Mouse (Mus musculus): Measurements from ENCODE around the gene Vps4a. TPM values are rescaled to one million over a fixed set of nuclear protein-coding genes. Genes with fewer than 3 reads are reported as not detected.
"Not testable (repeated sequence)": the region's sequence is repeated elsewhere in the genome, so short reads cannot be mapped to it uniquely, and the experiment has no call there.

The Vps4a gene
- polyA plus RNA-seq, 1 experiment from 2014 or later = 69.5 TPM

- 84% methylated on average over 3 of the region's 3 CpGs for WGBS
These were observed 1.7 kb upstream of the Vps4a start for GRCm38 (mm10) chr8:107029310-107029709.

DNA sequence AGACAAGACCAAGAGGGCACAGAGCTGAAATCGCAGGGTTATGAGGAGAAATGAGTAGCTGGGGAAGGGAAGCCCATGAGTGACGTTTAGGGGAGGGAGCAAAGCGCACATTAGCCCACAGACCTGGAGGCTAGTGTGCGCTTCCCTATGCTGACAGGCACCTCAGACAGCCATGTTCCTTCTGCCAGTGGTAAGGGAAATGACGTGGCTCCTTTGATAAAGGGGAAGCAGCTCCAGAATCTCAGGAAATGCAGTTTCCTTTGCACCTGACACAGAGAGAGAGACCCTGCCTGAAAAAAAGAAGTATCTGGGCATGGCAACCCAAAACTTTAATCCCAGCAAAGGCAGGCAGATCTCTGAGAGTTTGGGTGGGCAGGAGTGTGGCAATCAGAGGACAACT lies 964 bp upstream of the Vps4a start:
- 0 out of 2 replicates have a peak, but pooled peaks cover 3% of the 10 kb centered on the region for H3K36me3 ChIP-seq (replicated peaks)
- H3K9me3 ChIP-seq = no peaks in the 10 kb centered on the region
- peaks cover 27% of the 10 kb centered on the region for H3K4me1 ChIP-seq
- WGBS = 75% methylated on average over 5 of the region's 5 CpGs
- DNase-seq (ENCODE audit: extremely low spot score, low spot score) = no peak
- no peak overlapping the region for H3K4me3 ChIP-seq
- H3K27ac ChIP-seq = no peak overlapping the region
- H3K27me3 ChIP-seq (ENCODE audit: poor library complexity, severe bottlenecking) = no peaks in the 10 kb centered on the region

More at GRCm38 (mm10) chr8:107029310-107029709, 1.7 kb upstream of the Vps4a start:
- Histone ChIP-seq H3K36me3 (replicated peaks) (0 out of 2 replicates have a peak, but pooled peaks cover under 1% of the 10 kb centered on the region), H3K27ac (no peak overlapping the region), H3K4me1 (peaks cover 27% of the 10 kb centered on the region), H3K27me3 (ENCODE audit: poor library complexity, severe bottlenecking) (no peaks in the 10 kb centered on the region), H3K9me3 (no peaks in the 10 kb centered on the region), H3K4me3 (no peak overlapping the region)
- no peak for DNase-seq (ENCODE audit: extremely low spot score, low spot score)

GRCm38 (mm10) chr8:107031577-107032090 lies 612 bp downstream of the Vps4a start:
- under 1% methylated on average over 40 of the region's 40 CpGs for WGBS
- Histone ChIP-seq H3K27ac (peak overlapping the region; percentile 91), H3K27me3 (ENCODE audit: poor library complexity, severe bottlenecking) (no peaks in the 10 kb centered on the region), H3K4me3 (peak overlapping the region; percentile 99), H3K4me1 (peaks cover 27% of the 10 kb centered on the region), H3K9me3 (no peaks in the 10 kb centered on the region), H3K36me3 (replicated peaks) (peaks cover 10% of the 10 kb centered on the region)
- DNase-seq (ENCODE audit: extremely low spot score, low spot score) = no peak

DNA sequence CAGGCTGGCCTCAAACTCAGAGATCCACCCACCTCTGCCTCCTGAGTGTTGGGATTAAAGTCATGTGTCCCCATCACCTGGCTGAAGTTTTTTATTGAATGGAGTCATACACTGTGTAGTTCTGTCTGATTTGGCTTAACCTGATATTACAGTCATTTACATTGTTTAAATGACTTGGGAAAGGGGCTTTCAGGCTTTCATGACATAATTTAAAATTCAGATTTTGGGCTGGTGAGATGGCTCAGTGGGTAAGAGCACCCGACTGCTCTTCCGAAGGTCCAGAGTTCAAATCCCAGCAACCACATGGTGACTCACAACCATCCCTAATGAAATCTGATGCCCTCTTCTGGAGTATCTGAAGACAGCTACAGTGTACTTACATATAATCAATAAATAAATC lies 2.6 kb downstream of the Vps4a start:
- Histone ChIP-seq H3K36me3 (replicated peaks) (peaks cover 19% of the 10 kb centered on the region), H3K4me1 (peaks cover 27% of the 10 kb centered on the region)
- not testable (repeated sequence) for H3K27me3 ChIP-seq (ENCODE audit: poor library complexity, severe bottlenecking); H3K27ac ChIP-seq; H3K4me3 ChIP-seq; H3K9me3 ChIP-seq; DNase-seq (ENCODE audit: extremely low spot score, low spot score)
- WGBS = 97% methylated on average over 2 of the region's 2 CpGs

DNA sequence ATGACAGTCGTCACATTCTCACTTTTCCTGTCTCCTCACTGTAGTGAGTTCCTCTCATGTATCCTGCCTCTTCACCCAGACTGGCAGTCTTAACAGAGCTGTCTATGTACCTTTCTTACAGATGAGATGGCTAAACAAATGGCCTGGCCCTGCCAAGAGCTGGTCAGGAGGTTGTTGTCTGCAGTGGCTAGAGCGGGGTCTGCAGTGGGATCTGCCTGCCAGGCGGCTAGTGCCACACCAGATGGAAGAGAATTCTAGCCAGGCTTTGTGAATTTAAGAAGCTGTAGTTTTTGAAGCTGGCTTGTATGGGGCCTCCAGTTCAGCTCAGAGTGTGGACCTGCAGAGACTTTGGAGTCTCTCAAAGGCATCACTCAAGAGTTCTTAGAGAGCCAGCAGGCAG lies 4.6 kb downstream of the Vps4a start:
- Histone ChIP-seq H3K27ac (no peak overlapping the region), H3K4me3 (no peak overlapping the region), H3K9me3 (no peaks in the 10 kb centered on the region), H3K4me1 (peaks cover 26% of the 10 kb centered on the region), H3K27me3 (ENCODE audit: poor library complexity, severe bottlenecking) (no peaks in the 10 kb centered on the region), H3K36me3 (replicated peaks) (peaks cover 39% of the 10 kb centered on the region)
- WGBS = 91% methylated on average over 3 of the region's 3 CpGs
- no peak for DNase-seq (ENCODE audit: extremely low spot score, low spot score)

- no peak for DNase-seq (ENCODE audit: extremely low spot score, low spot score)
- H3K4me1 ChIP-seq = peaks cover 17% of the 10 kb centered on the region
- H3K36me3 ChIP-seq (replicated peaks) = peaks cover 48% of the 10 kb centered on the region
- 91% methylated on average over 8 of the region's 8 CpGs for WGBS
- H3K27me3 ChIP-seq (ENCODE audit: poor library complexity, severe bottlenecking) = no peaks in the 10 kb centered on the region
- no peaks in the 10 kb centered on the region for H3K9me3 ChIP-seq
- H3K4me3 ChIP-seq = no peak overlapping the region
- no peak overlapping the region for H3K27ac ChIP-seq
These were observed 5.6 kb downstream of the Vps4a start for GRCm38 (mm10) chr8:107036626-107037025.

- no peak overlapping the region for H3K27ac ChIP-seq
- 91% methylated on average over 7 of the region's 7 CpGs for WGBS
- H3K27me3 ChIP-seq (ENCODE audit: poor library complexity, severe bottlenecking) = no peaks in the 10 kb centered on the region
- no peak for DNase-seq (ENCODE audit: extremely low spot score, low spot score)
- H3K36me3 ChIP-seq (replicated peaks) = peaks cover 82% of the 10 kb centered on the region
- H3K9me3 ChIP-seq = no peaks in the 10 kb centered on the region
- no peak overlapping the region for H3K4me3 ChIP-seq
- no peaks in the 10 kb centered on the region for H3K4me1 ChIP-seq
These were observed 9.6 kb downstream of the Vps4a start for GRCm38 (mm10) chr8:107040632-107041031.

DNA sequence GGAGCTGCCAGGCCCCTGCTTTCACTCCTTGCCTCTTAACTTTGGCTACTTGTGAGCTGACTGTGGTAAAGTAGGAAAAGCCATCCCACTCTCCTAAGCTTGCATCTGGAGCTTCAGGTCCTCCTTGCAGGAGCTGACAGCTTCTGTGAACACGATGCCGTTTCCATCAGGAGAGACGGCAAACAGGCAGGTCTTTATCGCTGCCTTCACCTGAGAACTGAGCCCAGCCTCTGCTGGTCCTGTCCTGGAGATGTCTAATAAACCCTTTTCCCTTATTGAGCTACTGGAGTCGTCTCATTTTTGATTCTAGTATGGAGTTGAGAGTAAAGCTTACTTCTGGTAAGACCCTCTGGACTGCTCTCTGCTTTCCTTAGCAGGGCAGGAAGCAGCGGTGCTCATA lies 14.5 kb downstream of the Vps4a start:
- Histone ChIP-seq H3K36me3 (replicated peaks) (peaks cover 93% of the 10 kb centered on the region), H3K4me3 (no peak overlapping the region), H3K27ac (no peak overlapping the region), H3K9me3 (peaks cover 4% of the 10 kb centered on the region; the same call in 1 of the 2 replicates), H3K4me1 (peaks cover 23% of the 10 kb centered on the region), H3K27me3 (ENCODE audit: poor library complexity, severe bottlenecking) (no peaks in the 10 kb centered on the region)
- 96% methylated on average over 6 of the region's 6 CpGs for WGBS
- no peak for DNase-seq (ENCODE audit: extremely low spot score, low spot score)

DNA sequence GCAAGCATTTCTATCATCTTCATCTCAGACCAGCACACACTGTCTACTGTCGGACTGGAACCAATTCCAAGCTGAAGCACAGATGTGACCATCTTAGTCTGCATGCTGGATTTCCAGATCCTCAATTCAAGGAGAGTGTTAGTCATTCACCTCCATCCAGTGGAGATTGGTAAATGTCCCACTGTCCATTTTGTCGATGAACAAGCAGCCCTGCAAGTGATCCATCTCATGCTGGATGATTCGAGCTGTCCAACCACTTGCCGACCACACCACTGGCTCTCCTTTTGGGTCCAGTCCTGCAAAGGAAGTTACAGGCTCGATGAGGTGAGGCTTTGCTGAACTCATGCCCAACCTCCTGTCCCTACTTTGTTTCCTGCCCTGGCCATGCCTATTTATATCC lies 16.0 kb downstream of the Vps4a start:
- H3K27ac ChIP-seq = no peak overlapping the region
- H3K9me3 ChIP-seq = peaks cover 4% of the 10 kb centered on the region; the same call in 1 of the 2 replicates
- WGBS = 95% methylated on average over 5 of the region's 5 CpGs
- H3K36me3 ChIP-seq (replicated peaks) = peaks cover 93% of the 10 kb centered on the region
- peaks cover 23% of the 10 kb centered on the region for H3K4me1 ChIP-seq
- H3K4me3 ChIP-seq = peak overlapping the region; percentile 87; the same call in 1 of the 2 replicates
- H3K27me3 ChIP-seq (ENCODE audit: poor library complexity, severe bottlenecking) = no peaks in the 10 kb centered on the region
- DNase-seq (ENCODE audit: extremely low spot score, low spot score) = no peak

DNA sequence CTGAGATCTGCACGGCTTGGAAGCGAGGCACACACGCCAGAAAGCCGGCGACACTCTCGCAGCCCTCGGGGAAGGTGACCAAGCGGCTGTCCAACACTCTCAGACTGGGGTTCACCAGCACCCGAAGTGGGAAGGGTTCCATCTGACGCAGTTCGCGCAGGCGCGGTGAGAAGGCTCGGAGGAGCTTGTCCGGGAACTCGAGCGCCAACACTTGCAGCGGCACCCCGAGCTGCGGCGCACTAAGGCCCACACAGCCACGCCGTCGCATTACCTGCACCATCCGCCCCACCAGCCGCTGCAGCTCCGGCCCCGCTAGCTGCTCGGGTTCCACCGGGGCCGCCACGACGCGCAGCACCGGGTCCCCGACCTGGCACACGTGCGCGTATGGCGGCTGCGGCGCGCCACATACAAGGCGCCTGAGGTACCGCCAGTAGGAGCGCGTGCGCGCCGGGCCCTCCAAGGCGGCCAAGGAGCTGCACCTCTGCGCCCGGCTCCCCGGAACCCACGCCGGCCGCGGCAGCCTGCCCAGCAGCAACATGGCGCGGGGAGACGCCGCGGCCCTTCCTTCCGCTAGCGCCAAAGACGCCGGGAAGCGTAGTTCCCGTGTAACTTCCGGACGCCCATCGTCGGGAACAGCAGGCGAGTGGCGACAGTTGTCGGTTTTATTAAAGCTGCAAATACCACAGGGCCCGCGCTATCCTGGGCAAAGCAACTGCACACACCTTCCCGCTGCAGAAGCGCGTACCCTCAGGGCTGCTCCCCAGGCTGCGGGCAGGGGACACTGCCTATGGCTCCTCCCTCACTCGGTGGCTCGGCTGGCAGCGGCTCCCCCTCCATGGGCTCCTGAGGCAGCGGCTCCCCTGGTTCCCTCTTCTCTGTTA lies 17.3 kb downstream of the Vps4a start, which contains the start of gene Pdf:
TSS of gene Pdf (minus strand) at position 554 of the 881 bp plus-strand sequence.
- no peaks in the 10 kb centered on the region for H3K27me3 ChIP-seq (ENCODE audit: poor library complexity, severe bottlenecking)
- H3K27ac ChIP-seq = peak within 1 kb of the TSS; percentile 96
- peak; percentile 76 for DNase-seq (ENCODE audit: extremely low spot score, low spot score)
- H3K4me3 ChIP-seq = peak within 1 kb of the TSS; percentile 87
- H3K36me3 ChIP-seq (replicated peaks) = peaks cover 93% of the 10 kb centered on the region
- WGBS = under 1% methylated on average over 87 of the region's 87 CpGs
- H3K9me3 ChIP-seq = peaks cover 4% of the 10 kb centered on the region; the same call in 1 of the 2 replicates
- H3K4me1 ChIP-seq = peaks cover 23% of the 10 kb centered on the region

DNA sequence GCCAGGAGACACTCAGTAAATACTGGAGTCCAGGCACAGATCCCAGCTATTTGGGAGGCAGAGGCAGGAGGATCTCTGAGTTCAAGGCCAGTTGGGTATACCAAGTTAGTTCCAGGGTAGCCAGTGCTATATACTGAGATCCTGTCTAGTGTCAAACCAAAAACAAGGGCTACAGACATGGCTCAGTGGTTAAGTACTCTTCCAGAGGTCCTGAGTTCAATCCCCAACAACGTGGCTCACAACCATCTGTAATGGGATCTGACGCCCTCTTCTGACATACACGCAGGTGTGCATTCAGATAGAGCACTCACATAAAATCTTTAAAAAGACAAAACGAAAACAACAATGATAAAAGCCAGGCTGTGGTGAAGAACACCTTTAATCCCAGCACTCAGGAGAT lies 18.5 kb downstream of the Vps4a start:
- peaks cover 93% of the 10 kb centered on the region for H3K36me3 ChIP-seq (replicated peaks)
- no peaks in the 10 kb centered on the region for H3K27me3 ChIP-seq (ENCODE audit: poor library complexity, severe bottlenecking)
- H3K27ac ChIP-seq = peak overlapping the region; percentile 96; the same call in 1 of the 2 replicates
- no peak for DNase-seq (ENCODE audit: extremely low spot score, low spot score)
- peaks cover 4% of the 10 kb centered on the region; the same call in 1 of the 2 replicates for H3K9me3 ChIP-seq
- H3K4me1 ChIP-seq = peaks cover 23% of the 10 kb centered on the region
- WGBS = 97% methylated on average over 4 of the region's 4 CpGs
- H3K4me3 ChIP-seq = peak overlapping the region; percentile 87; the same call in 1 of the 2 replicates

- no peaks in the 10 kb centered on the region for H3K27me3 ChIP-seq (ENCODE audit: poor library complexity, severe bottlenecking)
- peaks cover 74% of the 10 kb centered on the region for H3K36me3 ChIP-seq (replicated peaks)
- H3K4me1 ChIP-seq = peaks cover 39% of the 10 kb centered on the region
- no peak for DNase-seq (ENCODE audit: extremely low spot score, low spot score)
- H3K27ac ChIP-seq = no peak overlapping the region
- 98% methylated on average over 8 of the region's 8 CpGs for WGBS
- no peak overlapping the region; the same call in 1 of the 2 replicates for H3K4me3 ChIP-seq
- H3K9me3 ChIP-seq = peaks cover 4% of the 10 kb centered on the region; the same call in 1 of the 2 replicates
These were observed 21.0 kb downstream of the Vps4a start for GRCm38 (mm10) chr8:107052046-107052445.
